Mouse (Mus musculus) embryonic facial prominence, embryonic 14.5 days (tissue): ENCODE data around the gene Gm9508. TPM values are rescaled to one million over a fixed set of nuclear protein-coding genes. Genes with fewer than 3 reads are reported as not detected.

ENCODE experiments used
- ATAC-seq: fragments of 200-750 bp; cut with Nextera tagmentation; 2 replicates; pipeline ENCODE4 v1.8.0; 2017; ENCODE audit warnings: low read depth, moderate number of reproducible peaks, moderate TSS enrichment
- DNase-seq: peaks from one replicate; pipeline ENCODE4 v3.0.0-alpha.2; 2015; ENCODE audit warnings: low spot score
- H3K27ac ChIP-seq: fragments of 300-500 bp; sonication (generic); replicated peaks from 2 replicates; pipeline ENCODE4 v1.5.1; 2014; ENCODE audit warnings: low read depth, mild to moderate bottlenecking, low read length, moderate library complexity
- H3K27me3 ChIP-seq: fragments of 300-500 bp; sonication (generic); replicated peaks from 2 replicates; pipeline ENCODE4 v1.6.1; 2014; ENCODE audit warnings: low read length; ENCODE audit not compliant: control insufficient read depth, insufficient read depth
- H3K36me3 ChIP-seq: fragments of 300-500 bp; sonication (generic); 2 replicates; pipeline ENCODE4 v1.6.1; 2014; ENCODE audit warnings: low read length, mixed read lengths; ENCODE audit not compliant: control insufficient read depth, insufficient read depth
- H3K4me1 ChIP-seq: fragments of 300-500 bp; sonication (generic); 2 replicates; pipeline ENCODE4 v1.6.1; 2014; ENCODE audit warnings: antibody characterized with exemption, low read length; ENCODE audit not compliant: control insufficient read depth, insufficient read depth
- H3K4me2 ChIP-seq: fragments of 300-500 bp; sonication (generic); 2 replicates; pipeline ENCODE4 v1.6.1; 2014; ENCODE audit warnings: low read depth, mild to moderate bottlenecking, low read length, moderate library complexity, mixed read lengths
- H3K4me3 ChIP-seq: fragments of 300-500 bp; sonication (generic); 2 replicates; pipeline ENCODE4 v1.5.1; 2014; ENCODE audit warnings: low read depth, mild to moderate bottlenecking, low read length
- H3K9ac ChIP-seq: fragments of 300-500 bp; sonication (generic); 2 replicates; pipeline ENCODE4 v1.6.1; 2014; ENCODE audit warnings: low read depth, mild to moderate bottlenecking, low read length, moderate library complexity, mixed read lengths
- H3K9me3 ChIP-seq: fragments of 300-500 bp; sonication (generic); 2 replicates; pipeline ENCODE4 v1.6.1; 2016; ENCODE audit warnings: low read length; ENCODE audit not compliant: control insufficient read depth
- WGBS: fragments of 180-500 bp; shearing (Covaris S2); extraction: QIAGEN DNeasy Blood & Tissue Kit; methylation state at CpG from one replicate; pipeline ENCODE4 v1.1.7; 2014; 5-methylcytosine and 5-hydroxymethylcytosine counted together
- polyA plus RNA-seq: library from polyadenylated mRNA; unstranded; fragments of >200 nt; fragmentation: Nextera tagmentation; extraction: Ambion mirVana; gene quantifications from 2 replicates; pipeline ENCODE4 v1.2.1, GENCODE M21; 2014

Gm9508 gene
- polyA plus RNA-seq, 1 experiment from 2014 or later, result not detected

DNA sequence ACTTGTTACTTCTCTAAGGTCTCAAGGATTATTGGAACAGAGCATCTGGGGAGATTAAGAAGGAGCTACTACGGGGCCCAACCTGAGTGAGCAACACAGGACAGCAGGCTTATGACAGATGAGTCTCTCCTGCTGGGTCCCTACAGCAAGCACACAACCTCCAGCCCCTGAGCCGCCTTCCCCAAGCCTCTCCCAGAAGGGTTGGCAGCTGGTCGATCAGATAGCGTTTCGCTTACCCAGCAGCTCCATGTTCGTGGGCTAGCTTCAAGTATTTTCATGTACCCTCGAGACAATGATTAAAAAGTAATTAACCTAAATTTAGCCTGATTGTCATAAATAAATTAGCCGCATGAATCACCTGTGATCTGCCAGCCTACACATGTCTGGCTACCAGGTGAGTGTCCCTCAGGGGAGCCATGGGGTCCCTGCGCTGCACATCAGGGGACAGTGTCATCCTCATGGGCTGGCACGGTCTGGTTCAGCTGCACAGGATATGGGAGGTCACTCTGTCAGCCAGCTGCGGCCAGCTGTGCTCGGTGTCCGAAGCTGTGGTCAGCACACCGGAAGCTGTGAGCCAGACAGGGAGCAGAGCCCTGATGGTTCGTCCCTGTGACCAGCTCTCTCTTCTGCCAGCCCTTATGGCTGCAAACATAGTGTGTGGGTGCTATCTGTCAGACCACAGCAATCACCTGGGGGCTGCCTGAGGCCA is 38.6 kb downstream of the Gm9508 start:
- DNase-seq (no peak), ATAC-seq (no peak)
- Histone ChIP-seq H3K9ac (no peak overlapping the region), H3K27ac (no peak overlapping the region), H3K27me3 (no peaks in the 10 kb centered on the region), H3K4me2 (no peak overlapping the region), H3K36me3 (no peaks in the 10 kb centered on the region), H3K4me3 (no peak overlapping the region), H3K9me3 (no peaks in the 10 kb centered on the region), H3K4me1 (no peaks in the 10 kb centered on the region)
- WGBS, result 61% methylated on average over 15 of the region's 15 CpGs

DNA sequence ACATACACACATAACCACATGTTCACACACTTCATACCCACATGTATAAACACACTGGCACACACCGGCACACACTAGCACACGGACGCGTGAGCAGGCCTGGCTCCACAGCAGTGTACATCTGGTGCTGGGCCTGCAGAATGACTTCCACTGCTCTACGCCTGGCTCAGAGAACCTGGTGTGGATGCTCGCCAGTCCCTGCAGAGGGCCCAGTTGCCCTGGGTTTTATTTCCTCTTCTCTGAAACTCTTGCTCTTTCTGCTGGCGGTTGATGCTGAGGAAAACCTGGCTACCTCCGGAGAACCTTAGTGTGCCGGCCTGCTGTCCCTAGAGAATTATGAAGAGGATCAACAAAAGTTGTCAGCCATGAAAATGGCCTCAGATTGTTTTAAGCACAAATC is 45.0 kb downstream of the Gm9508 start:
- H3K4me3 ChIP-seq, result no peak overlapping the region
- no peak for ATAC-seq
- no peaks in the 10 kb centered on the region; the same call in 1 of the 2 replicates for H3K36me3 ChIP-seq
- no peak overlapping the region for H3K4me2 ChIP-seq
- H3K4me1 ChIP-seq, result peaks cover 3% of the 10 kb centered on the region; the same call in 1 of the 2 replicates
- H3K9me3 ChIP-seq, result no peaks in the 10 kb centered on the region
- no peak overlapping the region for H3K27ac ChIP-seq
- H3K27me3 ChIP-seq, result no peaks in the 10 kb centered on the region
- DNase-seq, result no peak
- no peak overlapping the region for H3K9ac ChIP-seq
- 79% methylated on average over 9 of the region's 9 CpGs for WGBS

DNA sequence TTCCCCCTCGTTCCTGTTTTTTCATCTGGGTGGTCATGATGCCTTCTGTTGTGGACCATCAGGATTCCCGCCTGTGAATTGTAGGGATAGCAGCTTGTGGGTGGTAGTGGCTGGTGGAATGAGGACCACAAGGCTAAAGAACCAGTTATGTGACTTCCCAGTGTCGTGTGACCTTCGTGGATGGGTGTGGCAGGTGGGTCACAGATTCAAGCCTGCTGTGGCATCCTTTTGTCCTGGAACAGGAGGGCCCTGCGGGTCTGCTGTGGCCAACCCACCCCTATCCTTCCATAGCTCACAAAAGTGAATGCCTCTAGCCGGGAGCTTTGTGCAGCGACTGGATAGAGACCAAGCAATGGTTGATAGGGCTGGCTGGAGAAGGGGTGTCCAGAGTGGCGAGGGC is 49.1 kb downstream of the Gm9508 start:
- 84% methylated on average over 7 of the region's 8 CpGs for WGBS
- peaks cover 3% of the 10 kb centered on the region; the same call in 1 of the 2 replicates for H3K4me1 ChIP-seq
- DNase-seq, result no peak
- H3K9me3 ChIP-seq, result no peaks in the 10 kb centered on the region
- no peak overlapping the region for H3K4me2 ChIP-seq
- no peak for ATAC-seq
- H3K27ac ChIP-seq, result no peak overlapping the region
- no peak overlapping the region for H3K9ac ChIP-seq
- H3K36me3 ChIP-seq, result peaks cover 37% of the 10 kb centered on the region
- no peaks in the 10 kb centered on the region for H3K27me3 ChIP-seq
- H3K4me3 ChIP-seq, result no peak overlapping the region

DNA sequence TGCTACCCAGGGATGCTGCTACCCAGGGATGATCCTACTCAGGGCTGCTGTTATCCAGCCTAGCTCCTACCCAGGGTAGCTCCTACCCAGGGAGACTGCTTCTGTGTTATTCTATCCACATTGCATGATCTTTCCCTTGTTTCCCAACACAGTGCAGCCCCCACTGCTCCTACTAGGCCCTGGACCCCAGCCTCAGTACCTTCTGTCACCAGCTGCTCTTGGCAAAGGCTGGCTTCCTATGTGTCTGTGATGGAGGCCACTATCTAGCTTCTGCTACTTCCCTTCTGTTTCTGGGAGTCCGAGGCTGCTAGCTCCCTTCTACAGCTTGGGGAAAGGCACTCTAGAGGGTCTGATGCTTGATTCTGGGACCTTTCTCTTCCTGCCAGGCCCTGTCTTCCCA is 49.6 kb downstream of the Gm9508 start:
- WGBS, result 72% methylated on average over 1 of the region's 1 CpGs
- no peaks in the 10 kb centered on the region for H3K27me3 ChIP-seq
- no peak overlapping the region for H3K4me2 ChIP-seq
- H3K36me3 ChIP-seq, result peaks cover 41% of the 10 kb centered on the region
- no peak overlapping the region for H3K4me3 ChIP-seq
- no peak overlapping the region for H3K27ac ChIP-seq
- no peaks in the 10 kb centered on the region for H3K9me3 ChIP-seq
- DNase-seq (no peak), ATAC-seq (no peak)
- peaks cover 3% of the 10 kb centered on the region; the same call in 1 of the 2 replicates for H3K4me1 ChIP-seq
- no peak overlapping the region for H3K9ac ChIP-seq

Other genes with a start within 250 kb of the Gm9508 start
- gene Fam207a, start 181.4 kb downstream of the Gm9508 start, polyA plus RNA-seq, result 34.2 and 38.5 TPM in 2 replicates
- 3.0 and 3.5 TPM in 2 replicates for gene Itgb2, start 167.0 kb downstream of the Gm9508 start, polyA plus RNA-seq
- gene Pttg1ip, start 115.5 kb downstream of the Gm9508 start, polyA plus RNA-seq, result 135 and 143 TPM in 2 replicates
- gene Sumo3, start 91.1 kb downstream of the Gm9508 start, polyA plus RNA-seq, result 261 and 281 TPM in 2 replicates
- 4.1 and 7.4 TPM in 2 replicates for gene Gm49325, start 91.0 kb downstream of the Gm9508 start, polyA plus RNA-seq
- 66.1 and 69.5 TPM in 2 replicates for gene Ube2g2, start 75.0 kb downstream of the Gm9508 start, polyA plus RNA-seq
- gene Tspear, start 10.7 kb downstream of the Gm9508 start, polyA plus RNA-seq, result 1.0 and 1.3 TPM in 2 replicates
- not detected in 2 replicates for gene Gm19402, start 6.5 kb downstream of the Gm9508 start, polyA plus RNA-seq
- not detected in 2 replicates for gene Gm10272, start 9.4 kb upstream of the Gm9508 start, polyA plus RNA-seq
- gene Gm10024, start 14.2 kb upstream of the Gm9508 start, polyA plus RNA-seq, result 0.57 TPM in 1 of 2 replicates, not detected in the other
- not detected in 2 replicates for gene Gm10142, start 18.6 kb upstream of the Gm9508 start, polyA plus RNA-seq
- not detected in 2 replicates for gene Krtap12-1, start 23.4 kb upstream of the Gm9508 start, polyA plus RNA-seq
- not detected in 2 replicates for gene Gm10100, start 29.3 kb upstream of the Gm9508 start, polyA plus RNA-seq
- not detected in 2 replicates for gene Gm18596, start 45.4 kb upstream of the Gm9508 start, polyA plus RNA-seq
- gene Gm9736, start 54.1 kb upstream of the Gm9508 start, polyA plus RNA-seq, result not detected in 2 replicates
- not detected in 2 replicates for gene Gm3233, start 62.4 kb upstream of the Gm9508 start, polyA plus RNA-seq
- not detected in 2 replicates for gene Gm3238, start 74.1 kb upstream of the Gm9508 start, polyA plus RNA-seq
- not detected in 2 replicates for gene Gm7138, start 79.7 kb upstream of the Gm9508 start, polyA plus RNA-seq
- gene Gm3250, start 85.3 kb upstream of the Gm9508 start, polyA plus RNA-seq, result not detected in 2 replicates
- gene Gm7137, start 91.0 kb upstream of the Gm9508 start, polyA plus RNA-seq, result not detected in 2 replicates
- not detected in 2 replicates for gene Gm9639, start 97.8 kb upstream of the Gm9508 start, polyA plus RNA-seq
- not detected in 2 replicates for gene Gm19668, start 101.9 kb upstream of the Gm9508 start, polyA plus RNA-seq
- not detected in 2 replicates for gene Gm9507, start 114.6 kb upstream of the Gm9508 start, polyA plus RNA-seq
- not detected in 2 replicates for gene Gm2696, start 117.4 kb upstream of the Gm9508 start, polyA plus RNA-seq
- not detected in 2 replicates for gene Krtap10-4, start 129.9 kb upstream of the Gm9508 start, polyA plus RNA-seq
- gene Krtap10-10, start 138.7 kb upstream of the Gm9508 start, polyA plus RNA-seq, result not detected in 2 replicates
- gene Gm36176, start 149.6 kb upstream of the Gm9508 start, polyA plus RNA-seq, result not detected in 2 replicates
- 0.33 TPM in 1 of 2 replicates, not detected in the other for gene Gm10318, start 155.6 kb upstream of the Gm9508 start, polyA plus RNA-seq
- 0.28 TPM in 1 of 2 replicates, not detected in the other for gene Gm3285, start 164.7 kb upstream of the Gm9508 start, polyA plus RNA-seq
- gene Lrrc3, start 205.3 kb upstream of the Gm9508 start, polyA plus RNA-seq, result 3.7 and 4.2 TPM in 2 replicates